Mouse (Mus musculus): ENCODE measurements around the gene Nckap5. TPM values are rescaled to one million over a fixed set of nuclear protein-coding genes. Genes with fewer than 3 reads are reported as not detected.

Gene Nckap5
- total RNA-seq, 2 experiments from 2014 or later: 70.3 to 75.1 TPM

DNA sequence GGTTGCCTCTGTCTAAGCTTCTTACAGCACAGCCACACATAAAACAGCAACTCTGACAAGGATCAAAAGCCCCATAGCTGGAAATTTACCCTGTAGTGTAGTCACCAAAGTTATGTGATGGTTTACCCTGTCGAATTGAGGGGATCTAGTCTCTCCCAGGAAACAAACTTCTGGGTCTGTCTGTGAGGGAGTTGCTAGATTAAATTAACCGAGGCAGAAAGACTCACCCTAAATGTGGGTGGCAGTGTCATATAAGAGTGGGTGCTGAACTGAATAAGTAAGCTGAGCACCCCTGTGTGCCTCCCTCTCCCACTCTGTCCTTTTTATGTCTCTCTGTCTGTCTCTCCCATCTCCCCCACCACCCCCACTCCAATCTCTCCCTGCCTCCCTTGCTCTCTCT is 425.1 kb downstream of the Nckap5 start:
- no peak for DNase-seq (ENCODE audit: low spot score in 2 of 2)

DNA sequence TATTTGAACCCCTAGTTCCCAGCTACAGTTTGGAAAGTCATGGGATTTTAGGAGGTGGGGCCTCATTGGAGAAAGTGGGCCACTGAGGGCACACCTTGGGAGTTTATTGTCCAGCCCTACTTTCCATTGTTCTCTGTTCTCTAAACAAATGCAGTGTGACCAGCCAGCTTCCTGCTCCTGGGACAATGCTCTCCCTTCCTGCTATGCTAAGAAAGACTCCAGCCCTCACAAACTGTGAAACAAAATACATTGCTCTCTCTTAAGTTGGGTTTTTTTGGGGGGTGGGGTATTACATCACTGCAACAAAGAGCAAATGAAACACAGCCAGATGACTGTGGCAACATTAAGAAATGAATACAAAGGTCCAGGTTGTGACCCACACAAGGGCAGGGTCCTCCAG is 426.6 kb downstream of the Nckap5 start:
- no peak for DNase-seq (ENCODE audit: low spot score in 2 of 2)

DNA sequence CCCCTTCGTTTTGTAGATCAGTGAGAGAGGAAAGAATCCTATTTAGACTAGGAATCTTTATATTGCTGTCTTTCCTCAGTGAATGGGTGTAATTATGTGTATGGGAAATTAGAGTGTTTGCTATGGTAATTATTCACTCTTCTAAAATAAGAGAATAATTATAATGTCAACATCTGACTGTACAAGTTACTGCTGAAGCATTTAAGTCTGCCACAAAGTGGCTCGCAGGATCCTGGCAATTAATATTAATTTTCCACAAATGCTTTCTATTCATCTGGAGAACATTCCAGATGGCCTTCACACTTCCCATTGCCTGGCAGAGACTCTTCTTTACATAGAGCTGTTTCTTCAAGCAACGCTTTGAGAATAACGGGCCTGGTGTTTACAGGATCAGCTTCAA is 439.4 kb downstream of the Nckap5 start:
- no peak for DNase-seq (ENCODE audit: low spot score in 2 of 2)

DNA sequence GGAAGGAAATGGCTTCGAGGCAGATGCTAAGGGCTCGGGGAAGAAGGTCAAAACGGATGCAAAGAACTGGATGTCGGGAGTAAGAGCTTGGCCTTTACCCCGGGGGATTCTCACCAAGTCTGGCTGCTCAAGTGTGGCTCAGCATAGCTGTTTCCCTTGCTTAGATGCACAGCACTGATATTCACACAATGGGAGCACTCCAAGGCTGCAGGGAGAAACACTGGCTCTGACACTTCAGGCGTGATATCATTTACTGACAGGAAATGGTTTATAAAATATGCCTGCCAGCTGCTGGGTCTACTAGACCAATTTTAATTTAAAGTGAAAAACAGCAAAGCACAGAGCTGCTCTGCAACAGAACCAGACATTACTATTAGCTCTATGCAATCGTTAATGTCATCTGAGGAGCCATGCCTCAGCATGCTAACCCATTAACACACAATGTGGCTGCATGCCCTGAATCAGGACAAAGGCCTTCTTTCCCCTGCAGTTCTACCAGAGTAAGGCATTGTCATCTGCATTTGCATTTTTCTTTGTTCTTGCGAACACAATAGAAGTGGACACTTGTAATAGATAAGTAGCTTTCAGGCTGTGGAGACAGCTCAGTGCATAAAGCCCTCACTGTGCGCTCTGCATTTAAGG is 453.1 kb downstream of the Nckap5 start:
- no peak for DNase-seq (ENCODE audit: low spot score in 2 of 2)

DNA sequence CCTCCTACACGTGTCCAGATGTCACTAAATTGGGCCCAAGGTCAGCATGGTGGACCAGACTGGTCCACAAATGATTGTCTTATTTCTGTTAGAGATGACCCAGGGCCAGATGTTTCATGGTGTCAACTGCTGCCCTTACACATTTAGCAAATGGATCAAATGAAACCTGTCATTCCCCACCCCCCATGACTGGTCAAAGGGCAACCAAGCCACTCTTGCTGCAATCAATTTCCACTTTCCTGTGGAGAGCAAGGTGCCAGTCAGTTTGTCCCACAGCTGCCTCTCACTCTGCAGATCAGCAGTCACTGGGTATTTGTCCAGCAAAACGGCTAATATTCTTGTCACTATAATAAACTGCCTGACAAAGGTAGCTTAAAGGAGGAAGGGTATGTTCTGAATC is 463.9 kb downstream of the Nckap5 start:
- no peak for DNase-seq (ENCODE audit: low spot score in 2 of 2)

DNA sequence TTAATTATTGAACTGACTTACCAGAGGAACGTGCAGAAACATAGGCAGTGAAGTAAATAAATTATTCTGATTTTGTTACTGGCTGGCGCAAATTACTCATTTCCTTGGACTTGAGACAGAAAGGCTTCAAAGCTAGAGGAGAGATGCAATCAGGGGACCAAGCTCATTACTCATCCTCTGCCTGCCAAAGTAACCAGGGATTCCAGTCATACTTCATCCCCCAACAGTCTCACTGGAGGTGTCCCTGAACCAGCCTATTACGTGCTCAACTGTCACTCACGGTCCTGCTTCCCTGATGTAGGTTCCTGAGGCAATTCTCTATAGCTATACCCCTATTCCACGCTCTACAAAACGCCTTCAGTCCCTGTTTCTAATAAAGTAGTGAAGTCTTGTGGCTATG is 466.0 kb downstream of the Nckap5 start:
- no peak for DNase-seq (ENCODE audit: low spot score in 2 of 2)

DNA sequence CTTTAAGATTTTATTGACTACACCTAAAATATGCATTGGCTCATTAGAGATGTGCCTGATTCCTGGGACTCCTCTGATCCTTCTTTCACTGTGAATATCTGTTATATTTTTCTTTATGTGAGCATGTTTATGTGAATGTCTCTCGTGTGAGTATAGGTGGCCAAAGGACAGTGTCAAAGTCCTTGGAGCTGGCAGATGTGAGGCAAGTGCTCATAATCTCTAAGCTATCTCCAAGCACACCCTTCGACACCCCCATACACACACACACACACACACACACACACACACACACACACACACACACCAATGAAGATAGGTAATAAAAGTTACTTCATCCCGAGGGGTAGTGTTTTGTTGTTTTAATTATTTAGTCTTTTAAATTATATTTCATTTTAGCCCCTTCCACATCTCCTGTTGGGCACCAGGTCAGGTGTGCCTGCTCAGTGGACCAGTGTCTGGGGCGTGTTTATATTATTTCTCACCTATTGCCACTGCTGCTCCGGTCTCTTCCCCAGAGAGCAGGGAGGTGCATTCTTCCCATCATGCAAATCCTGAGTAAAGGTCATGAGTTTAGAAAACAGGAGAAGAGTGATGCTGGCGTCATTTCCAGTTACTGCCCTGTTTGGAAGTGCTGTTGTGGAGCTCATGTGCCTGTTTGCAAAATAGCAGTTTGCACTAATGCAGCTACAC is 469.9 kb downstream of the Nckap5 start:
- DNase-seq (ENCODE audit: low spot score in 2 of 2): no peak

DNA sequence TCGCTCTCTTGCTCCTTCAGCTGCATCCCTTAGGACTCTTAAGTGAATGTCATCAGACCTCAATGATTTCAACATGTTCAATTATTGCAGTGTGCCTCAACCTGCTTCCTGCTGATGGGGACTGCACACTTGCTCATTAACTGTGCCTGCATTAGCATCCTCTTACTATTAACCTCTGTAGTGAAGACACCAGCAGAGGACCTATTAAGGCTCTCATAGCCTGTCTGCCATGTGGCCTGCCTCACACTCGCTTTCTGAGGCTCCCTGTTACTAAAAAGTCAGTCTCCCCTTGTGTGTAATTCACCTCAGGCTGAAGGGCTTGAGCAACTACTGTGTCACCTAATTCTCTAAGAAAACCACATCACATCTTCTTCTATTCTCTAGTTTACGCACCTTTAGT is 470.5 kb downstream of the Nckap5 start:
- no peak for DNase-seq (ENCODE audit: low spot score in 2 of 2)

DNA sequence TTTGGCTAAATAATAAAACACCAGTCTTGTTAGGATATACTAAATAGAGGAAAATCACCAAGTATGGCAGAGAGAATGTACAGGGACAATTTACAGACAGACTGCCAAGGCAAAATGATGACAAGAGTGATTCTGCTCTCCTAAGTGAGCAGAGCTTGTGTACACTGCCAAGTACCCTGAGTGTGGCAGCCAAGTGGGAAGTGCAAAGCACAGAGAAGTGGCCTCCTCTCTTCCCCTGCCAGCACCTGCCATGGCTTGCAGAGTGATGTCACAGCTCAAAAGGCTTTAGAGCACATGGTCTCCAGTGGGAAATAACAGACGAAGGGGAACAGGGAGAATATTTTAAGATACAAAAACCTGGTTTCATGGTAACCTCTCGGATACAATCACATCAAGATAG is 488.8 kb downstream of the Nckap5 start:
- DNase-seq (ENCODE audit: low spot score in 2 of 2): no peak

DNA sequence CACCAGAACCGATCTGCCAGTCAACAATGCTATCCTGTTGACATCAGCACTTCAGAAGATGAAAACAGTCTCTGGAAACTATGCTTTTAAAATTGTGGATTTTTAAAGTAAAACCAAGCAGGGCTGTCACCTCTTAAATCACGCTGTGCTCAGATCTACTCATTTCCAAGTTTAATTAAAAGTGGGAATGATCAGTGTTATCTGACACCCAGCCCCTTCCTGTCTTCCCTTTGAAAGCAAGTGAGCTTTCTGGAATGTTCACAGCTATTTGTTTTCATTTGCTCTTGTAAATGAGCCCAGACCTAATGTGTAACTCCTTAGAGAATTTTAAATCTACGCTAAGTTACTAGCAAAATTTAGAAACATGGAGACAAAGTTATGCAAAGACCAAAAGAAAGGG is 491.3 kb downstream of the Nckap5 start:
- DNase-seq (ENCODE audit: low spot score in 2 of 2): no peak

DNA sequence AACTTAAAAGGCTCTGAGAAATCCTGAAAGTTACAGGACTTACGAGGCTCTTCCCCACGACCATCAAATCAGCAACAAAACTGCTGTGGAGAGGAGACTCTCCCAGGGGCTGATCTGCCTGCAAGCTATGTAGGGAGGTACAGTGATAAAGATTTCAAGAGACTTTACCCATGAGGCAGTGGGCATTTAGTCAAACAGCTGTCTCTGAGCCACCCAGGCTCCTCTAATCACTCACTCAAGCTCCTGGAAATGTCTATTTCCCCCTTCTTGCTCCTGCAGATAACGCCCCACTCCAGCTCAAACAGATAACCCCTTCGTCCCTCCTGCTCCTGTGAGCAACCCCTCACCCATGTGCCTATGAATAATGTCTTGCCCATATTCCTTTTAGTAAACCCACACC is 496.4 kb downstream of the Nckap5 start:
- DNase-seq (ENCODE audit: low spot score in 2 of 2): no peak

DNA sequence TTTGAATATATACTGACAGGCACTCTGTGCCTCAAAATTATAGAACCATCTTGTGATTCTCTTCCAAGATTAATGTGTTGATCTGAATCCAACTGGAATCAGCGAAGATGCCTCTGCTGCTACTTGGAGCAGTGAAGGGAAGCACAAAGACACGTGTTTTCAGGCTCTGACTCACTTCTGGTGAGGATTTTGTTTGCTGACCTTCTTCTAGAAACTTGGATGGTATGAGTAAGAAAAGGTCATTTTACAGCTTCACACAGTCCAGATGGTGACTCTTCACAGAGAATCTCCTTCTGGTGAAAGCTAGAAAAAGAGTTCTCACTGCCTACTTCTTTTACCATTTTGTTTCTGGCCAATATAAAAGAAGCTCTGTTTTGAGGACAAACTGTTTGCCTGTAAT is 498.6 kb downstream of the Nckap5 start:
- no peak for DNase-seq (ENCODE audit: low spot score in 2 of 2)

DNA sequence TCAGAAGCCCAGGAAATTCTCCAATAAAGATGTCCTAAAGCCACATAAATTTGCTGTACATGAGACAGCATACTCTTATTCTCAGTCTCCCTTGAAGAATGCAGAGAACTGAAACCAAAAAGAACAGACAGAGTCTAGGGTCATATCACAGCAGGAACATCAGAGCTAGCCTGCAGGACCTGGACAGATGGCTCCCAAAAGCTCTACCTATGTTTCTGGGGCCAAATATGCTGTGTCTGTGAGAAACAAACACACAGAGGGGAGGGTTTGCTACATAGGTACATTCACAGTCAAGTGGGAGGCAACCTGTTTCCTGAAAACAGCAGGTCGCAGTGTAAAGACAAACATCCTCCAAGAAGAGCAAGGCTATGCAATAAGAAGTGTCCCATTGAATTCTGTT is 509.9 kb downstream of the Nckap5 start:
- DNase-seq (ENCODE audit: low spot score in 2 of 2): no peak

DNA sequence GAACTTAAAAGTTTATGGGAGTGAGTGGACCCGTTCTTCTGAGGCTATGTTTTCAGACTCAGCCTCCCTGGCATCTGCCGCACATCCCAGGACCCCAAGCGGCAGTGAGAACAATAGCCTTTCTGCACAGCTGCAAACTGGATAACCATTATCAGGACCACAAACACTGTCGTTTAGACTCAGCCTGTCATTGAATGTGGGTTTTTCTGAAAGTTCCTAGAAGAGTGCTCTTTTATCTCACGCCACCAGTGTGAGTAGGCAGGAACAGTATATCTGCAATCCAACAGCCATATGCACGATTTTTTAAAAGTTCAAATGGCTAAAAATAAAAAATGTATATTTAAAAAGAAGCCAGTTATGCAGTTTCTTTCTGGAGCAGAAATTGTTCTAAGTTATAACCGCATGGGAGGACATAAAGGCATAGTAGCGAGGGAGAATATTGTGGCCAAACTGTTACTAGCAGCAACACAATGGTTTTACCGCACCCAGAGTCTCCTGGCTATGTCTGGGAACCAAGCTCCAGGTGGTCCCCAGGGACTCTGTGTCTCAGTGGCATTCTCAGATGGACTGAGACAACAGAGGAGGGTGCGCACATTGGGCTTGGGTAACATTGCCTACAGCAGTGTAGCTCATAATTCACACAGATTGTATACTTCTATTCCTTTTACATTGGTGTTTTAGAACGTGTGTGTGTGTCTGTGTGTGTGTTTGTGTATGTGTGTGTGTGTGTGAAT is 512.6 kb downstream of the Nckap5 start:
- DNase-seq (ENCODE audit: low spot score in 2 of 2): no peak

DNA sequence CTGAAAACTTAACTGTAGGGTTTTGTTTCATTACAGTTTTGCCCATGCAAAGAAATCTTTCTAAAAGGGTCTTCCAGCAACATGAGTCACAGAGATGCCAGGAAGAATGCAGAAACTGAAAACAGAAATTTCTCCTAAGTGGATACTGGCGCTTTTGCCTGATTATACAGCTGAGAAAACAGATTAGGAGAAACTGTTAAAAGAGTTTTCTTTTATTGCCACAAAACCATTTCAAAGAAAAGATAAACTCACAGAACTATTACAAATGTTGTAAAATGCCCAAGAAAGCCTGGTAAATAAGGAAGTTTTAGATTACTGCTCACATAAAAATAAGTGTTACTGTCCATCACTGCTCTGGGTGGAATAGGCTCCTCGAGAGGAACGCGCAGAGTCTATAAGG is 513.3 kb downstream of the Nckap5 start:
- no peak for DNase-seq (ENCODE audit: low spot score in 2 of 2)

DNA sequence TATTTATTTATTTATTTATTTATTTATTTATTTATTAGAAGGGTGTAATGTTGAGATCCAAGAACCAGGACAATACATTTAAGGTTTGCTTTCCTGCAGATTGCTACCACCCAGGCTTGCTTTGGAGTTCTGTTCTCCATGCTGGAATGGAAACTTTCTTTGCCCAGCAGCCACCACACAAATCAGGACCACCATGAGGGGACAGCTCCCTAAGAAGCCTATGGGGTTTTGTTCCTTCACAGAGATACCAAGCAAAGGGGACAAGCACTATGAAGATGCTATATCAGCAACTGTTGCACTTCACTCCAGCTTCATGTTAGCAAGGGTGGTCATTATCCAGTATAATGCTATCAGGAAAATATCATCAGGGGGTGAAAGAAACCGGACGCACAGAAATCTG is 513.7 kb downstream of the Nckap5 start:
- no peak for DNase-seq (ENCODE audit: low spot score in 2 of 2)

DNA sequence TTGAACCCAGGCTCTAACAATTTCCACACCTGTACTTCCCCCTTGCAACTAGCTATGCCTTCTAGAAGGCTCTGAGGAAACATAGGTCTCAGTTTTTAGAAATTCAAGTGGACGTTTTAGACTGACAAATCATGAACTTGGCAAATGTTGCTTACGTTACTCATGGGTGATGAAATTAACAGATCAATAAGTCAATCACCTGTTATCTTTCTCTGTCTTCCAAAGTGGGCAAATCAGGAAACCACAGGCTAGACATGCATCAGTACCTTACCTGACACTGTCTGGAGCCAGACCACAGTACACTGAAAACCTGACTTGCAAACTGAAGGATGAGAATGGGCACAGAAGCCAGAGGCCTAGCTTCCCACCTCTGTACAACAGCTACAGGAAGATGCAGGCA is 529.5 kb downstream of the Nckap5 start:
- no peak for DNase-seq (ENCODE audit: low spot score in 2 of 2)

DNA sequence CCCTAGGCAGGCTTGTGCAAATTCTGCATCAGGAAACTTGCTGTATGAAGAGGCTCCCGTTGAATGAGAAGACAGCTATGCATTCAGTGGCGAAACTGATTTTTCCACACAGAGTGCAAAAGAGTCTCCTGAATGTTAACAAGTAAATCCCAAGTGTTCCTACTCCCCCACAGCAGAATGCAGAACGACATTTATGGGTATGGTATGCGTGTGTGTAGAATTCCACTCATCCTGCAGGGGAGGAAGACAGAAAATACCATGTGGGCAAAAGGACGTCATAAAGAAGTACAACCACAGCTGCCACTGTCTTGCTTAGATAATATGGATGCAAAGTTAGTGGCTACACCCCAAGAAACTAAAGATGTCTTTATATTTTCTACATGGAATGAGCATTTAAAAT is 565.7 kb downstream of the Nckap5 start:
- no peak for DNase-seq (ENCODE audit: low spot score in 2 of 2)

DNA sequence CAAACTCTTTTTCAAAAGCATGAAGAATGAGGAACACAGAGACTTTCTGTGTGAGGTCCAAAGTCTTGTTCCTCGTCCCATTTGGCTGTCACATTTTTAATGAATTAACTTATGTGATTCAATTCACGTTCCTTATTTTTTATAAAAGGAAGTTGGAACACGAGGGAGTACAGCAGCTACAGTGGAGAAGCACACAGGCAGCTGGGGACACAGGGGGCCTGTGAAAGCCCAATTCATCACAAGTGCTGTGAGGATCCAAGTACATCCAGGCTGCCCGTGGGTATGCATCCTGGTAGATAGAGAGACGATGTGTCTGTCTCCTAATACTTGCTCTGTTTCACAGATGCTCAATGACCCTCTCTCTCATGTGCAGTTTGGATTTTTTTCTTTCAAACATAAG is 576.2 kb downstream of the Nckap5 start:
- DNase-seq (ENCODE audit: low spot score in 2 of 2): no peak

DNA sequence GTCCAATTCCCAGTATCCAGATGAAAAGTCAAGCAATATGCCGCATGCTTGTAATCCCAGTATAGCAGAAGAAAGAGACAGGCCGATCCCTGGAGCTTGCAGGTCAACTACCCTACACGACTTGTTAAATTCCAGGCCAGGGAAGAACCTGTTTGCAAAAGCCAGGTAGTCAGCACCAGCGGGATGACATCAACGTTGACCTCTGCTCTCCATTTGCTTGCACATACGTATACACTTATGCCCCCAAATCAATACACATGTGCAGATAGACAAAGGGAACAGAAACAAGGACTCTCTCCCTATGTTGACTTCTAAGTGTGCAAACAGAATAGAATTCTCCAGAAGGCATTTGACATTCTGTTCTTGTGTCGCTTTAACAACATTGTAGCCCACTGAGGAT is 576.7 kb downstream of the Nckap5 start:
- no peak for DNase-seq (ENCODE audit: low spot score in 2 of 2)

DNA sequence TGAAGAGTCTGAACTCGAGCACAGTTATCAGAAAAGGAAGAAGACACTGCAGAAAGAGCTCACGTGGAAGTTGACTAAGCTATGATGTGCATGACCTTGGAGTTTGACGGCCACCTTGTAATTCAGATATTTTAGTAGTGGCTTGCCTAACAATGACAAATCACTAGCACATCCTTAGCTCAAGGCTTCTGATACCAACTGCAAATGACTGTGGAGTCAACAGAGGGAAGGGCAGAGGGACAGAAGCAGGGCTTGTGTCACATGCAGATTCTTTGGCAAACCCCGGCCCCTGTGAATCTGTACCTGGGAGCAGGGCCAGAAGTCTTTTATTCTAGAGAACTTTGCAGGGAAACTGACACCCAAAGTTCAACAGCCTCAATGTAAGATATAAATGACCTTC is 597.4 kb downstream of the Nckap5 start:
- DNase-seq (ENCODE audit: low spot score in 2 of 2): peak in 1 of 2 experiments; percentile 3

DNA sequence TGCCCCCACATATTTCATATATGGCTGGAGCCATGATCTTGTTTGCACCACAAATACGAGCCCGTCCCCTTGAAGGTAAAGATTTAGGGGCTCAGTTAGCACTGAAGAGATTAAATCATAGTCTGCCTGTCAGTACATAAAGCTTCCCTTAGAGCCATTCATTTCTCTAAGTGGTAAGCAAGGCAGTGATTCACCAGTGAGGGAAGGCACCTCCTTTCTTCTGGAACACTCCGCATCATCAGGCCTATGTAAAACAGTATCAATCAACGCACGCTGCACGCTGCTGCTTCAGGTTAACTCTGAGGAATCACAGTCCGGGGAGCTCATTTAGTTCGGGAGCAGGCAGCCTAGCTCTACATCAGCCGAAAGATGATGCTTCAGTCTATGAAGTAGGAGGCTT is 599.4 kb downstream of the Nckap5 start:
- DNase-seq (ENCODE audit: low spot score in 2 of 2): no peak

DNA sequence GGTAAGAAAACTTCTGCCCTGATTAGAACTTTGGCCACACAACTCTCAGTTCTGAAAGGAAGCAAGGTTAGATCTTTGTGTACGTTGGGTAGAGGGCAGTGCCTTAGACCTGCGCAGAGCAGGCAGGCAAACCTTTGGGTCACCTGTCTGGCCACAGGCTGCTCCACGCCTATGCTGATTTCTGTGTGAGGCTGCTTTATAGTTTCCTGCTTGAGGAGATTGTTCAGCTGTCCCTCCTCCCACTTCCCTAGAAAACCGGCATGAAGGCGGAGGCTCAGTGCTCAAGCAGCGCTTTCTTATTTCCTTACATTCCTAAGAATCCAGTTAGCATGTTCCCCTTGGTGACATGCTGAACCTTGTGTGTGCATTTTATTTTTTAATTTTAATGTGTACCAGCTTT is 620.4 kb downstream of the Nckap5 start:
- no peak for DNase-seq (ENCODE audit: low spot score in 2 of 2)

Measured in adrenal gland, postnatal 4 days (tissue).